Mouse (Mus musculus) small intestine, adult 2 months (tissue): ENCODE results near the gene Abl1. TPM values are rescaled to one million over a fixed set of nuclear protein-coding genes. Genes with fewer than 3 reads are reported as not detected.

Experiments
- H3K27ac ChIP-seq: fragments of 200-500 bp; 2 replicates; pipeline ENCODE4 v1.5.1; 2012; ENCODE audit warnings: low read depth, low read length, control low read depth, inconsistent platforms; ENCODE audit not compliant: insufficient read depth
- H3K27me3 ChIP-seq: fragments of 200-500 bp; 2 replicates; pipeline ENCODE4 v1.6.1; 2012; ENCODE audit warnings: mild to moderate bottlenecking, moderate library complexity, low read length, inconsistent platforms; ENCODE audit not compliant: control insufficient read depth, insufficient read depth
- H3K36me3 ChIP-seq: fragments of 200-500 bp; 2 replicates; pipeline ENCODE4 v1.6.1; 2012; ENCODE audit warnings: mild to moderate bottlenecking, low read length, control low read depth, inconsistent platforms; ENCODE audit not compliant: control insufficient read depth, insufficient read depth
- H3K4me1 ChIP-seq: fragments of 200-500 bp; 2 replicates; pipeline ENCODE4 v1.6.1; 2012; ENCODE audit warnings: low read length, inconsistent platforms, mixed read lengths; ENCODE audit not compliant: control insufficient read depth, insufficient read depth, insufficient read length
- H3K4me3 ChIP-seq: fragments of 200-500 bp; 2 replicates; pipeline ENCODE4 v1.5.1; 2012; ENCODE audit warnings: low read depth, mild to moderate bottlenecking, control low read depth, inconsistent platforms, low read length, moderate library complexity
- CTCF ChIP-seq: fragments of 200-500 bp; IDR thresholded peaks from 2 replicates; pipeline ENCODE4 v1.5.1; 2012; ENCODE audit warnings: low read depth, mild to moderate bottlenecking, control low read depth, inconsistent platforms, low read length, moderate library complexity, mixed read lengths; ENCODE audit not compliant: insufficient replicate concordance, insufficient read length; ENCODE audit errors: extremely low read depth
- POLR2A ChIP-seq: fragments of 200-500 bp; IDR thresholded peaks from 2 replicates; pipeline ENCODE4 v1.6.1; 2012; ENCODE audit warnings: low read depth, mild to moderate bottlenecking, control low read depth, inconsistent platforms, low read length, moderate library complexity
- WGBS: fragments of 180-500 bp; shearing (Covaris S2); methylation state at CpG from one replicate; pipeline ENCODE4 v1.1.7; 2018; 5-methylcytosine and 5-hydroxymethylcytosine counted together
- polyA plus RNA-seq: library from polyadenylated mRNA; depleted of rRNA; stranded (reverse); fragments of >200 nt; gene quantifications from 2 replicates; pipeline ENCODE4 v1.2.3, GENCODE M21; 2012

Abl1 gene
- polyA plus RNA-seq, 1 experiment, result 55.5 TPM

- Histone ChIP-seq H3K27ac (no peak overlapping the region), H3K4me1 (peaks cover 6% of the 10 kb centered on the region; the same call in 1 of the 2 replicates), H3K4me3 (no peak overlapping the region), H3K27me3 (no peaks in the 10 kb centered on the region), H3K36me3 (peaks cover 9% of the 10 kb centered on the region; the same call in 1 of the 2 replicates)
- WGBS, result 97% methylated on average over 4 of the region's 4 CpGs
- TF ChIP-seq CTCF (no peak), POLR2A (no peak)
Measured at GRCm38 (mm10) chr2:31714780-31715179, 26.6 kb downstream of the Abl1 start.

GRCm38 (mm10) chr2:31715985-31716384 lies 27.8 kb downstream of the Abl1 start:
- Histone ChIP-seq H3K27ac (no peak overlapping the region), H3K4me1 (peaks cover 11% of the 10 kb centered on the region; the same call in 1 of the 2 replicates), H3K27me3 (no peaks in the 10 kb centered on the region), H3K36me3 (peaks cover 9% of the 10 kb centered on the region; the same call in 1 of the 2 replicates), H3K4me3 (no peak overlapping the region)
- WGBS, result 95% methylated on average over 7 of the region's 7 CpGs
- no peak for TF ChIP-seq POLR2A
- no peak for TF ChIP-seq CTCF

- Histone ChIP-seq H3K4me1 (peaks cover 15% of the 10 kb centered on the region; the same call in 1 of the 2 replicates), H3K27me3 (no peaks in the 10 kb centered on the region), H3K36me3 (peaks cover 7% of the 10 kb centered on the region), H3K4me3 (no peak overlapping the region), H3K27ac (peak overlapping the region; percentile 97)
- WGBS, result 34% methylated on average over 6 of the region's 6 CpGs
- no peak for TF ChIP-seq CTCF
- no peak for TF ChIP-seq POLR2A
Measured at GRCm38 (mm10) chr2:31719202-31719880, 31.2 kb downstream of the Abl1 start.

- Histone ChIP-seq H3K36me3 (peaks cover 6% of the 10 kb centered on the region), H3K4me1 (peaks cover 15% of the 10 kb centered on the region; the same call in 1 of the 2 replicates), H3K27ac (peak overlapping the region; percentile 97), H3K27me3 (no peaks in the 10 kb centered on the region), H3K4me3 (no peak overlapping the region)
- WGBS, result 17% methylated on average over 2 of the region's 2 CpGs
- TF ChIP-seq POLR2A (no peak), CTCF (no peak)
Measured at GRCm38 (mm10) chr2:31719944-31720343, 31.8 kb downstream of the Abl1 start.

GRCm38 (mm10) chr2:31720783-31721182 lies 32.6 kb downstream of the Abl1 start:
- no peak overlapping the region for H3K4me3 ChIP-seq
- H3K27ac ChIP-seq, result peak overlapping the region; percentile 97
- H3K36me3 ChIP-seq, result peaks cover 4% of the 10 kb centered on the region; the same call in 1 of the 2 replicates
- H3K4me1 ChIP-seq, result peaks cover 15% of the 10 kb centered on the region; the same call in 1 of the 2 replicates
- WGBS, result 50% methylated on average over 4 of the region's 4 CpGs
- no peaks in the 10 kb centered on the region for H3K27me3 ChIP-seq
- no peak for TF ChIP-seq POLR2A
- peak; percentile 23; the same call in 1 of the 2 replicates for TF ChIP-seq CTCF

- no peak overlapping the region for H3K27ac ChIP-seq
- H3K36me3 ChIP-seq, result peaks cover 4% of the 10 kb centered on the region; the same call in 1 of the 2 replicates
- peaks cover 14% of the 10 kb centered on the region; the same call in 1 of the 2 replicates for H3K4me1 ChIP-seq
- TF ChIP-seq POLR2A (no peak), CTCF (no peak)
- no peak overlapping the region for H3K4me3 ChIP-seq
- WGBS, result 92% methylated on average over 7 of the region's 7 CpGs
- H3K27me3 ChIP-seq, result no peaks in the 10 kb centered on the region
Measured at GRCm38 (mm10) chr2:31724730-31725490, 36.7 kb downstream of the Abl1 start.

GRCm38 (mm10) chr2:31727576-31728277 lies 39.6 kb downstream of the Abl1 start:
- WGBS, result 87% methylated on average over 9 of the region's 9 CpGs
- H3K4me1 ChIP-seq, result peaks cover 10% of the 10 kb centered on the region; the same call in 1 of the 2 replicates
- H3K27ac ChIP-seq, result no peak overlapping the region
- H3K36me3 ChIP-seq, result no peaks in the 10 kb centered on the region
- no peak overlapping the region for H3K4me3 ChIP-seq
- H3K27me3 ChIP-seq, result no peaks in the 10 kb centered on the region
- TF ChIP-seq CTCF (no peak), POLR2A (no peak)
